Mouse (Mus musculus) lung, embryonic 15.5 days (tissue): ENCODE data around the gene Pax9. TPM values are rescaled to one million over a fixed set of nuclear protein-coding genes. Genes with fewer than 3 reads are reported as not detected.

ENCODE experiments used
- ATAC-seq: fragments of 200-750 bp; cut with Nextera tagmentation; 2 replicates; pipeline ENCODE4 v1.8.0; 2017; ENCODE audit warnings: moderate number of reproducible peaks, borderline replicate concordance; ENCODE audit not compliant: low FRiP score, low TSS enrichment; ENCODE audit errors: extremely low read depth
- H3K27ac ChIP-seq: fragments of 300-500 bp; sonication (generic); 2 replicates; pipeline ENCODE4 v1.5.1; 2015; ENCODE audit warnings: moderate library complexity, mild to moderate bottlenecking, inconsistent platforms
- H3K27me3 ChIP-seq: fragments of 300-500 bp; sonication (generic); 2 replicates; pipeline ENCODE4 v1.6.1; 2015; ENCODE audit warnings: inconsistent platforms
- H3K36me3 ChIP-seq: fragments of 300-500 bp; sonication (generic); 2 replicates; pipeline ENCODE4 v1.6.1; 2015; ENCODE audit warnings: inconsistent platforms
- H3K4me1 ChIP-seq: fragments of 300-500 bp; sonication (generic); 2 replicates; pipeline ENCODE4 v1.6.1; 2015; ENCODE audit warnings: inconsistent platforms
- H3K4me2 ChIP-seq: fragments of 300-500 bp; sonication (generic); 2 replicates; pipeline ENCODE4 v1.6.1; 2015; ENCODE audit warnings: inconsistent platforms, mild to moderate bottlenecking, moderate library complexity
- H3K4me3 ChIP-seq: fragments of 300-500 bp; sonication (generic); 2 replicates; pipeline ENCODE4 v1.5.1; 2015; ENCODE audit warnings: mild to moderate bottlenecking, inconsistent platforms
- H3K9ac ChIP-seq: fragments of 300-500 bp; sonication (generic); 2 replicates; pipeline ENCODE4 v1.6.1; 2015; ENCODE audit warnings: inconsistent platforms
- H3K9me3 ChIP-seq: fragments of 300-500 bp; sonication (generic); 2 replicates; pipeline ENCODE4 v1.6.1; 2016; ENCODE audit warnings: inconsistent platforms
- WGBS: fragments of 180-500 bp; shearing (Covaris S2); methylation state at CpG from one replicate; pipeline ENCODE4 v1.1.7; 2015; 5-methylcytosine and 5-hydroxymethylcytosine counted together
- polyA plus RNA-seq: library from polyadenylated mRNA; unstranded; fragments of >200 nt; fragmentation: Nextera tagmentation; extraction: Ambion mirVana; gene quantifications from 2 replicates; pipeline ENCODE4 v1.2.1, GENCODE M21; 2015

Gene Pax9
- polyA plus RNA-seq, 1 experiment from 2014 or later, result 0.90 TPM

GRCm38 (mm10) chr12:56690366-56690765 is 1.2 kb upstream of the Pax9 start:
- Histone ChIP-seq H3K27me3 (peaks cover 94% of the 10 kb centered on the region), H3K4me1 (peaks cover 21% of the 10 kb centered on the region), H3K4me2 (no peak overlapping the region; the same call in 1 of the 2 replicates), H3K4me3 (no peak overlapping the region), H3K36me3 (no peaks in the 10 kb centered on the region), H3K27ac (no peak overlapping the region), H3K9ac (no peak overlapping the region), H3K9me3 (no peaks in the 10 kb centered on the region)
- ATAC-seq, result no peak
- WGBS, result 3% methylated on average over 16 of the region's 16 CpGs

- 2% methylated on average over 12 of the region's 12 CpGs for WGBS
- H3K9ac ChIP-seq, result no peak overlapping the region
- H3K9me3 ChIP-seq, result no peaks in the 10 kb centered on the region
- peak overlapping the region; percentile 42 for H3K4me2 ChIP-seq
- H3K27ac ChIP-seq, result no peak overlapping the region
- no peaks in the 10 kb centered on the region for H3K36me3 ChIP-seq
- H3K4me3 ChIP-seq, result peak overlapping the region; percentile 24; the same call in 1 of the 2 replicates
- peaks cover 98% of the 10 kb centered on the region for H3K27me3 ChIP-seq
- no peak for ATAC-seq
- H3K4me1 ChIP-seq, result peaks cover 28% of the 10 kb centered on the region
Measured at GRCm38 (mm10) chr12:56691001-56691400, 566 bp upstream of the Pax9 start.

GRCm38 (mm10) chr12:56692536-56692935 is 969 bp downstream of the Pax9 start:
- Histone ChIP-seq H3K9ac (no peak overlapping the region), H3K36me3 (no peaks in the 10 kb centered on the region), H3K27me3 (peaks cover 100% of the 10 kb centered on the region), H3K9me3 (no peaks in the 10 kb centered on the region), H3K4me1 (peaks cover 43% of the 10 kb centered on the region), H3K4me3 (no peak overlapping the region; the same call in 1 of the 2 replicates), H3K27ac (no peak overlapping the region), H3K4me2 (no peak overlapping the region)
- ATAC-seq, result no peak
- WGBS, result 10% methylated on average over 19 of the region's 19 CpGs

- no peak for ATAC-seq
- no peak overlapping the region for H3K4me3 ChIP-seq
- H3K4me1 ChIP-seq, result peaks cover 47% of the 10 kb centered on the region
- WGBS, result 14% methylated on average over 14 of the region's 14 CpGs
- H3K36me3 ChIP-seq, result no peaks in the 10 kb centered on the region
- no peak overlapping the region for H3K9ac ChIP-seq
- H3K27me3 ChIP-seq, result peaks cover 100% of the 10 kb centered on the region
- H3K4me2 ChIP-seq, result no peak overlapping the region
- no peaks in the 10 kb centered on the region for H3K9me3 ChIP-seq
- H3K27ac ChIP-seq, result no peak overlapping the region
Measured at GRCm38 (mm10) chr12:56693411-56694098, 2.0 kb downstream of the Pax9 start.

- WGBS, result 5% methylated on average over 14 of the region's 14 CpGs
- no peaks in the 10 kb centered on the region for H3K36me3 ChIP-seq
- H3K27ac ChIP-seq, result no peak overlapping the region
- no peak overlapping the region for H3K9ac ChIP-seq
- H3K27me3 ChIP-seq, result peaks cover 98% of the 10 kb centered on the region
- no peak overlapping the region for H3K4me3 ChIP-seq
- H3K4me1 ChIP-seq, result peaks cover 47% of the 10 kb centered on the region
- H3K9me3 ChIP-seq, result no peaks in the 10 kb centered on the region
- no peak overlapping the region for H3K4me2 ChIP-seq
- no peak for ATAC-seq
Measured at GRCm38 (mm10) chr12:56694361-56694760, 2.8 kb downstream of the Pax9 start.

GRCm38 (mm10) chr12:56694936-56695335 is 3.4 kb downstream of the Pax9 start:
- no peak for ATAC-seq
- H3K27me3 ChIP-seq, result peaks cover 98% of the 10 kb centered on the region
- H3K9ac ChIP-seq, result no peak overlapping the region
- no peak overlapping the region for H3K27ac ChIP-seq
- no peaks in the 10 kb centered on the region for H3K9me3 ChIP-seq
- H3K4me1 ChIP-seq, result peaks cover 41% of the 10 kb centered on the region
- peak overlapping the region; percentile 62 for H3K4me2 ChIP-seq
- peak overlapping the region; percentile 33 for H3K4me3 ChIP-seq
- H3K36me3 ChIP-seq, result no peaks in the 10 kb centered on the region
- WGBS, result 2% methylated on average over 11 of the region's 11 CpGs

GRCm38 (mm10) chr12:56695358-56696173 is 4.0 kb downstream of the Pax9 start:
- Histone ChIP-seq H3K9ac (no peak overlapping the region), H3K27ac (no peak overlapping the region), H3K36me3 (no peaks in the 10 kb centered on the region), H3K27me3 (peaks cover 98% of the 10 kb centered on the region), H3K4me2 (peak overlapping the region; percentile 62), H3K4me1 (peaks cover 40% of the 10 kb centered on the region), H3K4me3 (peak overlapping the region; percentile 33), H3K9me3 (no peaks in the 10 kb centered on the region)
- WGBS, result under 1% methylated on average over 41 of the region's 41 CpGs
- peak; percentile 92 for ATAC-seq

- H3K9ac ChIP-seq, result no peak overlapping the region
- peaks cover 36% of the 10 kb centered on the region for H3K4me1 ChIP-seq
- 1% methylated on average over 57 of the region's 57 CpGs for WGBS
- H3K4me2 ChIP-seq, result peak overlapping the region; percentile 62
- no peak for ATAC-seq
- H3K4me3 ChIP-seq, result peak overlapping the region; percentile 33
- no peak overlapping the region for H3K27ac ChIP-seq
- peaks cover 98% of the 10 kb centered on the region for H3K27me3 ChIP-seq
- no peaks in the 10 kb centered on the region for H3K36me3 ChIP-seq
- no peaks in the 10 kb centered on the region for H3K9me3 ChIP-seq
Measured at GRCm38 (mm10) chr12:56696174-56697010, 4.8 kb downstream of the Pax9 start.

- no peaks in the 10 kb centered on the region for H3K9me3 ChIP-seq
- H3K9ac ChIP-seq, result no peak overlapping the region
- H3K4me1 ChIP-seq, result peaks cover 31% of the 10 kb centered on the region
- under 1% methylated on average over 36 of the region's 36 CpGs for WGBS
- peak overlapping the region; percentile 62 for H3K4me2 ChIP-seq
- H3K4me3 ChIP-seq, result peak overlapping the region; percentile 33
- ATAC-seq, result no peak
- no peak overlapping the region for H3K27ac ChIP-seq
- H3K36me3 ChIP-seq, result no peaks in the 10 kb centered on the region
- peaks cover 94% of the 10 kb centered on the region for H3K27me3 ChIP-seq
Measured at GRCm38 (mm10) chr12:56697011-56697740, 5.6 kb downstream of the Pax9 start.

- no peak for ATAC-seq
- peaks cover 94% of the 10 kb centered on the region for H3K27me3 ChIP-seq
- H3K4me2 ChIP-seq, result peak overlapping the region; percentile 62; the same call in 1 of the 2 replicates
- H3K27ac ChIP-seq, result no peak overlapping the region
- peak overlapping the region; percentile 33; the same call in 1 of the 2 replicates for H3K4me3 ChIP-seq
- no peaks in the 10 kb centered on the region for H3K9me3 ChIP-seq
- H3K36me3 ChIP-seq, result no peaks in the 10 kb centered on the region
- WGBS, result 2% methylated on average over 12 of the region's 12 CpGs
- peaks cover 31% of the 10 kb centered on the region for H3K4me1 ChIP-seq
- no peak overlapping the region for H3K9ac ChIP-seq
Measured at GRCm38 (mm10) chr12:56697785-56698184, 6.2 kb downstream of the Pax9 start.
